Mouse (Mus musculus): ENCODE data around the gene Zc3h10. TPM values are rescaled to one million over a fixed set of nuclear protein-coding genes. Genes with fewer than 3 reads are reported as not detected.

Zc3h10 gene
- 19.9 and 20.5 TPM in 2 replicates for polyA plus RNA-seq (2016; fragmentation: Nextera tagmentation; extraction: Ambion mirVana)

- peak; percentile 91 for ATAC-seq (ENCODE audit: low FRiP score)
- Histone ChIP-seq H3K4me3 (replicated peaks) (peak within 1 kb of the TSS; percentile 76), H3K36me3 (replicated peaks) (peaks cover 34% of the 10 kb centered on the region), H3K9ac (peak within 1 kb of the TSS; percentile 92), H3K9me3 (no peaks in the 10 kb centered on the region), H3K27me3 (no peaks in the 10 kb centered on the region), H3K27ac (peak within 1 kb of the TSS; percentile 95), H3K4me1 (peaks cover 25% of the 10 kb centered on the region), H3K4me2 (peak within 1 kb of the TSS; percentile 80)
- under 1% methylated on average over 46 of the region's 50 CpGs for WGBS
Measured at GRCm38 (mm10) chr10:128547361-128548032, at the start of gene Zc3h10. Gene Zc3h10, minus strand, starts transcription at chr10:128547774.

GRCm38 (mm10) chr10:128592797-128593196 is 45.2 kb upstream of the Zc3h10 start:
- ATAC-seq (ENCODE audit: low FRiP score) = no peak
- no peak overlapping the region for H3K27ac ChIP-seq
- peaks cover 35% of the 10 kb centered on the region for H3K27me3 ChIP-seq
- no peak overlapping the region for H3K9ac ChIP-seq
- no peak overlapping the region for H3K4me2 ChIP-seq
- H3K4me1 ChIP-seq = peaks cover 17% of the 10 kb centered on the region
- WGBS = 78% methylated on average over 5 of the region's 5 CpGs
- H3K36me3 ChIP-seq (replicated peaks) = no peaks in the 10 kb centered on the region
- H3K4me3 ChIP-seq (replicated peaks) = no peak overlapping the region
- H3K9me3 ChIP-seq = no peaks in the 10 kb centered on the region

- H3K36me3 ChIP-seq (replicated peaks) = no peaks in the 10 kb centered on the region
- H3K27me3 ChIP-seq = peaks cover 49% of the 10 kb centered on the region
- no peak for ATAC-seq (ENCODE audit: low FRiP score)
- H3K4me2 ChIP-seq = no peak overlapping the region
- H3K27ac ChIP-seq = no peak overlapping the region
- H3K4me3 ChIP-seq (replicated peaks) = no peak overlapping the region
- peaks cover 17% of the 10 kb centered on the region for H3K4me1 ChIP-seq
- no peak overlapping the region for H3K9ac ChIP-seq
- no peaks in the 10 kb centered on the region for H3K9me3 ChIP-seq
- 94% methylated on average over 6 of the region's 6 CpGs for WGBS
Measured at GRCm38 (mm10) chr10:128591436-128591835, 43.9 kb upstream of the Zc3h10 start.

- peak; percentile 64 for ATAC-seq (ENCODE audit: low FRiP score)
- peak overlapping the region; percentile 98 for H3K4me2 ChIP-seq
- H3K4me3 ChIP-seq (replicated peaks) = peak overlapping the region; percentile 67
- H3K9ac ChIP-seq = peak overlapping the region; percentile 64
- 0 out of 2 replicates have a peak overlapping the region, but pooled peaks have one; percentile 19 for H3K27ac ChIP-seq
- peaks cover 17% of the 10 kb centered on the region for H3K4me1 ChIP-seq
- H3K27me3 ChIP-seq = peaks cover 61% of the 10 kb centered on the region
- no peaks in the 10 kb centered on the region for H3K9me3 ChIP-seq
- H3K36me3 ChIP-seq (replicated peaks) = no peaks in the 10 kb centered on the region
- 0% methylated on average over 43 of the region's 43 CpGs for WGBS
Measured at GRCm38 (mm10) chr10:128590193-128590690, 42.7 kb upstream of the Zc3h10 start.

- Histone ChIP-seq H3K9me3 (no peaks in the 10 kb centered on the region), H3K9ac (peak within 1 kb of the TSS; percentile 64), H3K27me3 (peaks cover 65% of the 10 kb centered on the region), H3K27ac (0 out of 2 replicates have a peak within 1 kb of the TSS, but pooled peaks have one; percentile 19), H3K4me1 (peaks cover 17% of the 10 kb centered on the region), H3K4me2 (peak within 1 kb of the TSS; percentile 98), H3K4me3 (replicated peaks) (peak within 1 kb of the TSS; percentile 67), H3K36me3 (replicated peaks) (no peaks in the 10 kb centered on the region)
- peak; percentile 40; the same call in 1 of the 2 replicates for ATAC-seq (ENCODE audit: low FRiP score)
- under 1% methylated on average over 34 of the region's 43 CpGs for WGBS
Measured at GRCm38 (mm10) chr10:128589464-128590192, 42.1 kb upstream of the Zc3h10 start, which contains the start of gene Erbb3. Gene Erbb3, minus strand, starts transcription at chr10:128589652.

- no peaks in the 10 kb centered on the region for H3K9me3 ChIP-seq
- H3K27me3 ChIP-seq = peaks cover 69% of the 10 kb centered on the region
- H3K4me3 ChIP-seq (replicated peaks) = peak overlapping the region; percentile 67
- H3K27ac ChIP-seq = no peak overlapping the region
- no peaks in the 10 kb centered on the region for H3K36me3 ChIP-seq (replicated peaks)
- H3K4me1 ChIP-seq = peaks cover 17% of the 10 kb centered on the region
- peak; percentile 28; the same call in 1 of the 2 replicates for ATAC-seq (ENCODE audit: low FRiP score)
- WGBS = 2% methylated on average over 23 of the region's 23 CpGs
- H3K4me2 ChIP-seq = peak overlapping the region; percentile 98
- H3K9ac ChIP-seq = peak overlapping the region; percentile 64
Measured at GRCm38 (mm10) chr10:128588775-128589463, 41.3 kb upstream of the Zc3h10 start.

GRCm38 (mm10) chr10:128588136-128588535 is 40.6 kb upstream of the Zc3h10 start:
- H3K9ac ChIP-seq = no peak overlapping the region
- H3K36me3 ChIP-seq (replicated peaks) = no peaks in the 10 kb centered on the region
- H3K27me3 ChIP-seq = peaks cover 71% of the 10 kb centered on the region
- WGBS = 25% methylated on average over 1 of the region's 1 CpGs
- H3K9me3 ChIP-seq = no peaks in the 10 kb centered on the region
- peaks cover 17% of the 10 kb centered on the region for H3K4me1 ChIP-seq
- H3K27ac ChIP-seq = no peak overlapping the region
- H3K4me2 ChIP-seq = no peak overlapping the region
- no peak overlapping the region for H3K4me3 ChIP-seq (replicated peaks)
- ATAC-seq (ENCODE audit: low FRiP score) = no peak

GRCm38 (mm10) chr10:128587697-128588096 is 40.1 kb upstream of the Zc3h10 start:
- Histone ChIP-seq H3K27me3 (peaks cover 74% of the 10 kb centered on the region), H3K9me3 (no peaks in the 10 kb centered on the region), H3K36me3 (replicated peaks) (no peaks in the 10 kb centered on the region), H3K4me3 (replicated peaks) (no peak overlapping the region), H3K27ac (no peak overlapping the region), H3K4me2 (no peak overlapping the region), H3K9ac (no peak overlapping the region), H3K4me1 (peaks cover 17% of the 10 kb centered on the region)
- no peak for ATAC-seq (ENCODE audit: low FRiP score)
- 59% methylated on average over 8 of the region's 8 CpGs for WGBS

- H3K27me3 ChIP-seq = peaks cover 74% of the 10 kb centered on the region
Measured at GRCm38 (mm10) chr10:128587120-128587519, 39.5 kb upstream of the Zc3h10 start.

GRCm38 (mm10) chr10:128586546-128586945 is 39.0 kb upstream of the Zc3h10 start:
- no peak overlapping the region for H3K9ac ChIP-seq
- no peak overlapping the region for H3K27ac ChIP-seq
- H3K4me1 ChIP-seq = peaks cover 17% of the 10 kb centered on the region
- WGBS = 15% methylated on average over 1 of the region's 1 CpGs
- no peak overlapping the region for H3K4me3 ChIP-seq (replicated peaks)
- H3K36me3 ChIP-seq (replicated peaks) = no peaks in the 10 kb centered on the region
- peaks cover 74% of the 10 kb centered on the region for H3K27me3 ChIP-seq
- no peak for ATAC-seq (ENCODE audit: low FRiP score)
- no peaks in the 10 kb centered on the region for H3K9me3 ChIP-seq
- H3K4me2 ChIP-seq = no peak overlapping the region

More at GRCm38 (mm10) chr10:128587120-128587519, 39.5 kb upstream of the Zc3h10 start:
- H3K27ac ChIP-seq = no peak overlapping the region
- no peak for ATAC-seq (ENCODE audit: low FRiP score)
- 50% methylated on average over 4 of the region's 4 CpGs for WGBS
- H3K4me3 ChIP-seq (replicated peaks) = no peak overlapping the region
- H3K4me2 ChIP-seq = no peak overlapping the region
- H3K4me1 ChIP-seq = peaks cover 17% of the 10 kb centered on the region
- no peak overlapping the region for H3K9ac ChIP-seq
- no peaks in the 10 kb centered on the region for H3K9me3 ChIP-seq
- H3K36me3 ChIP-seq (replicated peaks) = no peaks in the 10 kb centered on the region

- Histone ChIP-seq H3K4me2 (no peak overlapping the region), H3K36me3 (replicated peaks) (no peaks in the 10 kb centered on the region), H3K9ac (no peak overlapping the region), H3K9me3 (no peaks in the 10 kb centered on the region), H3K4me1 (peaks cover 4% of the 10 kb centered on the region), H3K4me3 (replicated peaks) (no peak overlapping the region), H3K27ac (no peak overlapping the region), H3K27me3 (peaks cover 64% of the 10 kb centered on the region)
- no peak for ATAC-seq (ENCODE audit: low FRiP score)
- 9% methylated on average over 4 of the region's 4 CpGs for WGBS
Measured at GRCm38 (mm10) chr10:128584386-128584785, 36.8 kb upstream of the Zc3h10 start.

GRCm38 (mm10) chr10:128583644-128584043 is 36.1 kb upstream of the Zc3h10 start:
- H3K9me3 ChIP-seq = no peaks in the 10 kb centered on the region
- ATAC-seq (ENCODE audit: low FRiP score) = no peak; the same call in 1 of the 2 replicates

More at GRCm38 (mm10) chr10:128583644-128584043, 36.1 kb upstream of the Zc3h10 start:
- Histone ChIP-seq H3K4me2 (no peak overlapping the region), H3K27ac (no peak overlapping the region), H3K4me3 (replicated peaks) (no peak overlapping the region), H3K36me3 (replicated peaks) (no peaks in the 10 kb centered on the region), H3K4me1 (no peaks in the 10 kb centered on the region), H3K9ac (no peak overlapping the region), H3K27me3 (peaks cover 57% of the 10 kb centered on the region)
- 25% methylated on average over 7 of the region's 7 CpGs for WGBS
